Mouse (Mus musculus) urinary bladder, postnatal 25 days (tissue): ENCODE data around the gene Tspyl1.
A peak's percentile ranks its signal among the peaks of the same experiment; 100 is the strongest.

Source experiments
- DNase-seq: peaks from one replicate; pipeline ENCODE4 v3.0.0; 2022; ENCODE audit warnings: low spot score

The Tspyl1 gene

DNA sequence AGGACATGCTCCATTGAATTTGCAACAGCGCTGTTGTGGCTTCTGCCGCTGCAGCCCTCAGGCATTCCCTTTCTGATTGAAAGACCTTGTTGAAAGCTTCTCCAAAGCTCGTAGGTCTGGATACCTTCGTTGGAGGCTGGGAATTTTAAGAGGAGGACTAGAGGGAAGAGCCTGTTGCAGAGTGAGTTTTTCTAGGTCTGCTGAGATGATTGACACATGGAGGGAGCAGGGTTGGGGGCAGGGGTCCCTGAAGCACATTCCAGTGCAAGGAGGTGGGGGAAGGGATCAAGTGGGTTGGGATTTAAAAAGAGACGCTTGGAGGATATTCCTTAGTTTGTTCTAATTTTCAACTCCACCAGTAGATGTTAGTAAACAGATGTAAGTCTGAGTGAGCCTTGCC lies 18.4 kb downstream of the Tspyl1 start:
- no peak for DNase-seq

DNA sequence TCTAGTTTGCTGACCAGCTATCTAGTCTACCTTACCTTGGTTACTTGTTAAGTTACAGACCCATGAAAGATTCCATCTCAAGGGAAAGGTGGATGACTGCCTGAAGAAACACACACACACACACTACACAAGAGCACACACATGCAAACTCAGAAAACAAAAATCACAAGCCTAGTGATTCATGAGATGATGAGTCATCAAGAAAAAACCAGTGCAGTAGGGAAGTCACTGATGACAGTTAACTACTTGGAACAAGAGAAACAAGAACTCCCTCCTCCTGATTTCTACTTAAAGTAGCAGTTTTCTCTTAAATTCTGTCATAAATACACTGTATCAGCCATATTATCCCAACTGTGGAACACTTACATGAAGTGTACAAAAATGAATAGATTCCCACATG lies 25.1 kb downstream of the Tspyl1 start:
- no peak for DNase-seq

DNA sequence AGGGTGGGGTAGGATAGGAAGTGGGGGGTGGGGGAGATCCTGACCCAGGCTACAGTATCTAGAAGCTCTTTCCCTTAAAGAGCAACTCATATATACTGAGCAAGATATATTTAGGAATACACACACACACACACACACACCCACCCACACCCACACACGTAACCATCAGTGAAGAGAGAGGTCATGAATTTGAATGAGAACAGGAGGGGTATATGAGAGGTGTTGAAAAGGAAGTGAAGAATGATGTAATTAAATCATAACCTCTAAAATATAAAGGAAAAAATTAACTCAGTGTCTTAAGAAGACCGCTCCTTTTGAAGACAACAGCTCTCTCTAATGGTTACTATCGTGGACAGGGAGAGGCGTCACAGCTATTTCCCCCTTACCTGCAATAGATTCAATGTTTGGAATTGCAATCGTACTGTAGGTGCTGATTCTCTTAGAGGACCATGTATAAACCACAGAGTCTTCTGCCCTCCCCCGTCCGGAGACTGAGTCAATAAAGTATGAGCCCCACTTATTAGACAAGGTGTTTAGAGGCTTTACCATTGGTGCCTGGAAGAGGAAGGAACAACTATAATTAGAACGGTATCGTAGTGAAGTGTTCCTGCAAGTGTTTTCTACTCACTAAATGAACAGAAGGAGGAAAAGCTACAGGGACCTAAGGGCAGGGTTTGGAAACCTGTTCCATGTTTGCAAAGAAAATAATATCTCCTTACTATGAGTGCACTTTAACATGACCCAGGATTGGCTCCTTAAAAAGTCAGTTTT lies 28.1 kb downstream of the Tspyl1 start:
- no peak for DNase-seq

DNA sequence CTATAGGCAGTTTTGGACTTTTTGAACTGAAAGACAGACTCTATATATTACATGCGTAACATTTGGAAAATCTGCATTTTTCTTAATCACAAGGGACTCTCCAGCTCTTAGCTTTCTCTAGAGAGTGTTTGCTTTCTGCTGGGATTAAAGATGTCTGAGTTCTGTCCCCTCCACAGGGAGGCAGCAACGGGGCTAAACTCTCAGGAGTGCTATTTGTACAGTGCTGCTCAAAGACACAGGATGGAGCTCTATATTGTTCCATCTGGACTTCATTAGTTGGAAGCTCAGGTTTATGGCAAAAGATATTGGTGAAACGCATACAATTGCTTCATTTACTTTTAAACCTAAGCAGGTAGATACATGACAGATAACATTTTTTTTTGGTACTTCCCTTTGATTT lies 30.5 kb downstream of the Tspyl1 start:
- DNase-seq: no peak

DNA sequence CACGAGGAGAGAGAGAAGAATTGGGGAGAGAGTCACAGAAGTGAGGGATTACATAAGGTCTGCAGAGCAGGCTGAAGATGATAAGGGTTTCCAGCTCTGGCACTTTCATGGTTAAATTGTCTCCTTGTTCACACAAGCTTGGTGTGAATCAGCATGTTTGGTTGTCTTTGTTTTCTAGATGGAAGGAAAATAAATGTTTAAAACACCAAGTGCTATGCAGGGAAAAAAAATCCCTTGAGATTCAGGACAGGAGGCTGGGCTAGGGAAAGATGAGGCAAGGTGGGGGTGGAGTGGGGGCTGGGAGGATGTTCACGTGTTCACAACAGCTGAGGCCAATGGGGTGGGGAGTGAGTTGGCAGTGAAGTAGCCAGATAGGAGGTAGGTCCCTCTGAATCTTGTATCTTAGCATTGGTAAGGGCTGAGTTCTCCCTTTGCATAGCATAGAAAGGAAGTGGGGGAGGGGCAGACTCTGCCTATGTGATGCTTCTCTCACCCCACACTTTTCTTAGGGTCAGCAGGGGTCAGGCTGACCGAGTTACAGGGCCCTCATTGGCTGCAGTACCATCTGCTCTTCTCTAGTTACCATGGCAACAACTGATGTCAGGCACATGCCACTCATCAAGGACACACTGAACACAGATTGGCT lies 34.7 kb downstream of the Tspyl1 start:
- DNase-seq: no peak

DNA sequence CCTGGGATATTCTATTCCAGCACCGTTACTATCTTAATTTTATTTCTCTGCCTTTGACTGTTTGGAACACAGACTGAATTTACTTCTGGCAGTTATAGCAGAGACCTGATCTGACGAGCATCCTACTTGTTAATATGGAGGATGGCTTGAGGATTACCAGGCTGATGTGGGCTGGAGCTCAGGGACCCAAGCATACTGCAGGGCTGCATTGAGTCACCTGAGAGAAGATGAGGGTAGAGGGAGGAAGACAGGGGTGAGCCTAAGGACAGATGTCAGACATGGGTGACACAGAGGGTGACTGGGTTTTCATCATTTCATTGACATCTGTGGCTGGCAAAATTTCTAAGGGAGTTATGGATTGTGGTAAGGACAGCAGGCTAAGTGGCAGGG lies 35.2 kb downstream of the Tspyl1 start:
- no peak for DNase-seq

DNA sequence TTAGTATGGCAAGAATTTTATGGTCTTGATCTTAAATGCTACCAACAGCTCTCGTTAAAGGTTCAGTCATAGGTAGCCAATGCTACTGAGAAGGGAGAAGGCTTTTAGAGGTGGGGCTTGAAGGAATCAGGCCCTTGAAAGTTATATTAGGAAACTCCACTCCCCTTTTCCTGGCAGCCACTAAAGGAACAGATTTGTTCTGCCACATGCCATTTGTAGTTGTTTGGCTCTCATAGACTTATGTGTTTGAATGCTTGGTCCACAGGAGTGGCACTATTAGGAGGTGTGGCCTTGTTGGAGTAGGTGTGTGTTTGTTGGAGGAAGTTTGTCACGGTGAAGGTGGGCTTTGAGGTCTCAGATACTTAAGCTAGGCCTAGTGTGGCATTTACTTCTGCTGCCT lies 38.8 kb downstream of the Tspyl1 start:
- no peak for DNase-seq

DNA sequence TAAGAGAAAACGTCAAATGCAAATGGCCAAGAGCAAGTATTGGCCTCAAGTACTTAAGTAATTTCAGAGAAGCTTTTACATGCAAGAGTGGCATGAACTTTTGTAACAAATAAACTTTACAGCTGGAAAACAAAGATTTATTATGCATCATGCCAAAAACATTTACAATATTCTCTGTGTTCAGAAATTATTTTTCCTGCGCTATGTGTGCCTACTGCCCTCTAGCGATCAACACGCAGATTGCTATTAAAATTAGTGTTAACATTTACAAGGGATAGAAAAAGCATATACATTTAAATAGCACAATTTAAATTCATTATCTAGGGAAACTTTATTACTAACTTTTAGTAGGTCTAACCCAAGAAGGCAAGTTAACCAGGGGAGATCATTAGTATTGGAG lies 44.7 kb downstream of the Tspyl1 start:
- DNase-seq: no peak

DNA sequence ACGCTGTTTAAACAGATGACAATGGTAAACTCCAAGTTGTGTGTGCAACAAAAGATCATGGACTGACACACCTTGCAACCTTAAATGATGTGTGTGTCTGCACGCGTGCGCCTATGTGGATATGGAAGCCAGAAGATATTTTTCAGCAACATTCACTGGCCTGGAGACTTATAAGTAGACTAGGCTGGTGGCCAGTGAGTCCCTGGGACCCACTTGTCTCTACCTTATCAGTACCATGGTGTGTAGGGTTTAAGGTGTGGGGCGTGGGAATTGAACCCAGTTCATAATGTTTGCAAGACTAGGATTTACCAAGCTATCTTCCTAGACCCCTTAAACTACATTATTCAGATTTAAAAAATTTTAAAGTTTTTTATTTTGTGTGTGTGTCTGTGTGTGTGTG lies 45.2 kb downstream of the Tspyl1 start:
- DNase-seq: no peak

DNA sequence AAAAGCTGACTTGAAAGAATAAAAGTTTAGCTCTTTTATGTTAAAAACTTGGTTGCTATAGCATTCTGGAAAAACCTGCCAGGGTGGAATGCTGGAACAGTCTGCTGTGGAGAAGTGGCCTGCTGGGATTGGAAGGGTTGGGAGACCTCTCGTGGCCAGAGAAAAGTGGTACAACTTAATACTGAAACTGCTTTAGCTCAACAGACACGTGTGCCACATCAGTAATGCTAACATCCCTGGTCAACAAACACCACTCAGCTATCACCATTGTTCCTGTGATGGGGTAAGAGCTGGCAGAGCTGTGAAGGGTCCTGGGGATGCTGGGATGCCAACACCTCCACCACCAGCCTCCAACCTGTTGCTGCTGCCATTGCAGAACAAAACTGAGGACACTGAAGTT lies 46.3 kb downstream of the Tspyl1 start:
- DNase-seq: peak; percentile 31
